Mouse (Mus musculus) kidney, adult 11 months (tissue): Measurements from ENCODE around the gene Atg4d.
"Not testable (repeated sequence)": the region's sequence is repeated elsewhere in the genome, so short reads cannot be mapped to it uniquely, and the experiment has no call there.

Experiments
- DNase-seq: peaks from one replicate; pipeline ENCODE4 v3.0.0; 2022

Atg4d gene

GRCm38 (mm10) chr9:21315421-21315820 is 50.3 kb downstream of the Atg4d start:
- no peak for DNase-seq

- DNase-seq, result no peak
Observed at GRCm38 (mm10) chr9:21316696-21317095, 51.6 kb downstream of the Atg4d start.

- no peak for DNase-seq
Observed at GRCm38 (mm10) chr9:21318792-21319191, 53.7 kb downstream of the Atg4d start.

- no peak for DNase-seq
Observed at GRCm38 (mm10) chr9:21319503-21319902, 54.4 kb downstream of the Atg4d start.

GRCm38 (mm10) chr9:21320280-21320618 is 55.2 kb downstream of the Atg4d start:
- no peak for DNase-seq

GRCm38 (mm10) chr9:21320619-21321512 is 55.8 kb downstream of the Atg4d start, which contains the start of gene Slc44a2:
TSS of gene Slc44a2 (plus strand) at chr9:21320698.
- DNase-seq, result peak; percentile 67

GRCm38 (mm10) chr9:21321513-21321835 is 56.4 kb downstream of the Atg4d start:
- peak; percentile 36 for DNase-seq

GRCm38 (mm10) chr9:21322211-21322916 is 57.3 kb downstream of the Atg4d start:
- DNase-seq, result no peak

GRCm38 (mm10) chr9:21322917-21323297 is 57.8 kb downstream of the Atg4d start:
- not testable (repeated sequence) for DNase-seq

GRCm38 (mm10) chr9:21324269-21324668 is 59.2 kb downstream of the Atg4d start:
- peak; percentile 40 for DNase-seq
